Mouse (Mus musculus) monocyte, adult 5-6 weeks (primary cell): Measurements from ENCODE around the gene Vav3. TPM values are rescaled to one million over a fixed set of nuclear protein-coding genes. Genes with fewer than 3 reads are reported as not detected.

ENCODE experiments used
- ATAC-seq: fragments of 153-309, 156-312 bp; replicated peaks from 2 replicates; pipeline ENCODE4 v1.8.0; 2017; ENCODE audit warnings: mild to moderate bottlenecking; ENCODE audit not compliant: low TSS enrichment, insufficient number of reproducible peaks, severe bottlenecking, poor library complexity, low FRiP score
- total RNA-seq: library from RNA; stranded (forward); fragments of 200-1000, 200-491, 200-594 nt; gene quantifications from 3 replicates; pipeline ENCODE4 v1.2.3, GENCODE M21; 2017

Gene Vav3
- total RNA-seq, 1 experiment from 2014 or later = 89.2 TPM

GRCm38 (mm10) chr3:109480625-109481024, 140.2 kb downstream of the Vav3 start:
- no peak for ATAC-seq

GRCm38 (mm10) chr3:109486786-109487185, 146.3 kb downstream of the Vav3 start:
- ATAC-seq = no peak

- ATAC-seq = no peak
Measured at GRCm38 (mm10) chr3:109487823-109488222, 147.4 kb downstream of the Vav3 start.

- ATAC-seq = no peak
Measured at GRCm38 (mm10) chr3:109488750-109489171, 148.3 kb downstream of the Vav3 start.

- no peak; the same call in 1 of the 2 replicates for ATAC-seq
Measured at GRCm38 (mm10) chr3:109490561-109491296, 150.3 kb downstream of the Vav3 start.

GRCm38 (mm10) chr3:109491568-109491967, 151.1 kb downstream of the Vav3 start:
- ATAC-seq = peak; percentile 71; the same call in 1 of the 2 replicates

GRCm38 (mm10) chr3:109496461-109496860, 156.0 kb downstream of the Vav3 start:
- ATAC-seq = no peak

GRCm38 (mm10) chr3:109497074-109497473, 156.6 kb downstream of the Vav3 start:
- ATAC-seq = no peak

GRCm38 (mm10) chr3:109499861-109500456, 159.5 kb downstream of the Vav3 start:
- ATAC-seq = no peak

- no peak for ATAC-seq
Measured at GRCm38 (mm10) chr3:109509784-109510183, 169.3 kb downstream of the Vav3 start.

- no peak for ATAC-seq
Measured at GRCm38 (mm10) chr3:109511849-109512248, 171.4 kb downstream of the Vav3 start.

GRCm38 (mm10) chr3:109515479-109515878, 175.0 kb downstream of the Vav3 start:
- ATAC-seq = no peak

GRCm38 (mm10) chr3:109516372-109516771, 175.9 kb downstream of the Vav3 start:
- no peak for ATAC-seq

- no peak for ATAC-seq
Measured at GRCm38 (mm10) chr3:109522115-109522514, 181.7 kb downstream of the Vav3 start.

- no peak for ATAC-seq
Measured at GRCm38 (mm10) chr3:109525825-109526224, 185.4 kb downstream of the Vav3 start.

- no peak for ATAC-seq
Measured at GRCm38 (mm10) chr3:109526246-109526645, 185.8 kb downstream of the Vav3 start.

GRCm38 (mm10) chr3:109526651-109527050, 186.2 kb downstream of the Vav3 start:
- ATAC-seq = no peak

GRCm38 (mm10) chr3:109528688-109529087, 188.2 kb downstream of the Vav3 start:
- ATAC-seq = no peak

- no peak for ATAC-seq
Measured at GRCm38 (mm10) chr3:109537686-109538085, 197.2 kb downstream of the Vav3 start.

GRCm38 (mm10) chr3:109540009-109540408, 199.6 kb downstream of the Vav3 start:
- ATAC-seq = no peak
